Mouse (Mus musculus) CH12.LX (cell line): ENCODE results near the gene Esp6. TPM values are rescaled to one million over a fixed set of nuclear protein-coding genes. Genes with fewer than 3 reads are reported as not detected.

ENCODE experiments used
- DNase-seq: peaks from one replicate; pipeline ENCODE4 v3.0.0-alpha.2; 2013; ENCODE audit errors: extremely low read depth
- H3K27ac ChIP-seq: 2 replicates; pipeline ENCODE4 v1.5.1; 2012; ENCODE audit warnings: low read depth, mild to moderate bottlenecking, control low read depth, moderate library complexity; ENCODE audit not compliant: insufficient read depth
- H3K27me3 ChIP-seq: replicated peaks from 2 replicates; pipeline ENCODE3; 2012; ENCODE audit warnings: inconsistent platforms
- H3K36me3 ChIP-seq, 2 experiments: replicated peaks in 1 of 2; 2 replicates each; pipeline versions ENCODE3 to v1.6.1; 2012; ENCODE audit warnings: inconsistent platforms in 1 of 2, low read length in 1 of 2, mild to moderate bottlenecking in 1 of 2, mixed read lengths in 1 of 2, moderate library complexity in 1 of 2; ENCODE audit not compliant: control insufficient read depth in 1 of 2, insufficient read depth in 1 of 2
- H3K4me1 ChIP-seq, 2 experiments: 2 replicates each; pipeline ENCODE4 v1.6.1; 2012; ENCODE audit warnings: inconsistent platforms in 1 of 2, moderate library complexity in 1 of 2; ENCODE audit not compliant: insufficient read depth in 2 of 2, control insufficient read depth in 1 of 2
- H3K4me2 ChIP-seq: 2 replicates; pipeline ENCODE4 v1.6.1; 2012; ENCODE audit warnings: low read depth, mild to moderate bottlenecking, control low read depth; ENCODE audit not compliant: poor library complexity, insufficient read depth, severe bottlenecking
- H3K4me3 ChIP-seq, 3 experiments: fragments of 150-350 bp in 1 of 3; sonication (generic) in 1 of 3; replicated peaks in 1 of 3; 2 replicates each; pipeline versions ENCODE3 to v1.5.1; 2011 to 2012; ENCODE audit warnings: low read depth in 2 of 3, low read length in 2 of 3, mild to moderate bottlenecking in 2 of 3, moderate library complexity in 2 of 3, control low read depth in 1 of 3, improper control_type of control experiment in 1 of 3, inconsistent platforms in 1 of 3, mixed read lengths in 1 of 3; ENCODE audit not compliant: poor library complexity in 1 of 3
- H3K79me2 ChIP-seq: replicated peaks from 2 replicates; pipeline ENCODE4 v1.6.1; 2012; ENCODE audit warnings: mild to moderate bottlenecking, moderate library complexity; ENCODE audit not compliant: control insufficient read depth, poor library complexity, insufficient read depth, severe bottlenecking; ENCODE audit errors: extremely low read depth
- H3K9ac ChIP-seq: 2 replicates; pipeline ENCODE4 v1.6.1; 2012; ENCODE audit warnings: low read depth, mild to moderate bottlenecking, control low read depth, moderate library complexity; ENCODE audit not compliant: insufficient read depth
- H3K9me3 ChIP-seq: replicated peaks from 2 replicates; pipeline ENCODE3; 2012; ENCODE audit warnings: low read length, inconsistent platforms, mixed read lengths
- CHD1 ChIP-seq: IDR thresholded peaks from 2 replicates; pipeline ENCODE4 v1.6.1; 2012; ENCODE audit warnings: low read depth, low read length, improper control_type of control experiment, inconsistent platforms
- CHD2 ChIP-seq: IDR thresholded peaks from 2 replicates; pipeline ENCODE4 v1.6.1; 2011; ENCODE audit warnings: low read length, improper control_type of control experiment
- ELF1 ChIP-seq: IDR thresholded peaks from 2 replicates; pipeline ENCODE4 v1.6.1; 2014; ENCODE audit warnings: low read depth, mild to moderate bottlenecking, inconsistent platforms, low read length, improper control_type of control experiment
- HCFC1 ChIP-seq: IDR thresholded peaks from 2 replicates; pipeline ENCODE4 v1.6.1; 2012; ENCODE audit warnings: low read depth, mild to moderate bottlenecking, inconsistent platforms, low read length, improper control_type of control experiment
- IRF4 ChIP-seq: IDR thresholded peaks from 2 replicates; pipeline ENCODE4 v1.6.1; 2014; ENCODE audit warnings: low read depth, mild to moderate bottlenecking, inconsistent platforms, low read length, improper control_type of control experiment
- JUND ChIP-seq: conservative IDR thresholded peaks from 2 replicates; pipeline ENCODE4 v1.6.1; 2011; ENCODE audit warnings: low read depth, low read length, improper control_type of control experiment
- KAT2A ChIP-seq: IDR thresholded peaks from 2 replicates; pipeline ENCODE4 v1.6.1; 2012; ENCODE audit warnings: low read length, improper control_type of control experiment, inconsistent platforms; ENCODE audit not compliant: insufficient replicate concordance
- MAZ ChIP-seq: IDR thresholded peaks from 2 replicates; pipeline ENCODE4 v1.6.1; 2012; ENCODE audit warnings: low read depth, mild to moderate bottlenecking, inconsistent platforms, low read length, improper control_type of control experiment, moderate library complexity
- MEF2A ChIP-seq: IDR thresholded peaks from 2 replicates; pipeline ENCODE4 v1.6.1; 2014; ENCODE audit warnings: low read depth, mild to moderate bottlenecking, inconsistent platforms, low read length, improper control_type of control experiment, borderline replicate concordance
- MXI1 ChIP-seq: IDR thresholded peaks from 2 replicates; pipeline ENCODE4 v1.6.1; 2011; ENCODE audit warnings: mild to moderate bottlenecking, low read depth, low read length, improper control_type of control experiment
- MYC ChIP-seq: IDR thresholded peaks from 2 replicates; pipeline ENCODE4 v1.6.1; 2011; ENCODE audit warnings: low read depth, mild to moderate bottlenecking, improper control_type of control experiment, low read length
- POLR2A ChIP-seq: IDR thresholded peaks from 2 replicates; pipeline ENCODE4 v1.6.1; 2011; ENCODE audit warnings: low read depth, mild to moderate bottlenecking, improper control_type of control experiment, low read length
- RAD21 ChIP-seq: IDR thresholded peaks from 2 replicates; pipeline ENCODE4 v1.6.1; 2011; ENCODE audit warnings: low read depth, mild to moderate bottlenecking, low read length, improper control_type of control experiment, moderate library complexity
- SMC3 ChIP-seq: IDR thresholded peaks from 2 replicates; pipeline ENCODE4 v1.6.1; 2011; ENCODE audit warnings: low read depth, low read length, improper control_type of control experiment
- TBP ChIP-seq: conservative IDR thresholded peaks from 2 replicates; pipeline ENCODE4 v1.6.1; 2011; ENCODE audit warnings: low read depth, low read length, improper control_type of control experiment
- USF1 ChIP-seq: IDR thresholded peaks from 2 replicates; pipeline ENCODE4 v1.6.1; 2014; ENCODE audit warnings: low read depth, mild to moderate bottlenecking, inconsistent platforms, low read length, improper control_type of control experiment
- ZKSCAN1 ChIP-seq: IDR thresholded peaks from 2 replicates; pipeline ENCODE4 v1.6.1; 2012; ENCODE audit warnings: low read depth, inconsistent platforms, low read length, improper control_type of control experiment, borderline replicate concordance
- ZMIZ1 ChIP-seq: IDR thresholded peaks from 2 replicates; pipeline ENCODE4 v1.6.1; 2012; ENCODE audit warnings: low read depth, mild to moderate bottlenecking, inconsistent platforms, low read length, improper control_type of control experiment
- dilution Hi-C: fragments of 300-500 bp; cut with MboI; formaldehyde crosslinking; loops from 2 replicates; pipeline ENCODE4 v1.14.3; 2020; ENCODE audit warnings: low sequenced_read_pairs; ENCODE audit not compliant: extremely low pct_unique_long_range_greater_than_20kb, extremely low pct_ligation_motif_present
- in situ Hi-C: fragments of 300-500 bp; cut with MboI; formaldehyde crosslinking; loops from 3 replicates; pipeline ENCODE4 v1.14.3; 2019; ENCODE audit warnings: low sequenced_read_pairs, low pct_ligation_motif_present, low pct_unique_long_range_greater_than_20kb, mixed read lengths
- polyA plus RNA-seq: library from polyadenylated mRNA; unstranded; fragments of >175 nt; gene quantifications from 2 replicates; pipeline ENCODE4 v1.2.1, GENCODE M21; 2012; ENCODE audit warnings: low read depth; ENCODE audit not compliant: insufficient read length
- total RNA-seq, 2 experiments: library from RNA; depleted of rRNA; stranded (reverse); fragments of 300-350 nt in 1 of 2; fragments of >200 nt in 1 of 2; gene quantifications; 2 replicates each; pipeline ENCODE4 v1.2.3; 2012 to 2014

Gene Esp6
- not detected in 2 replicates for total RNA-seq (2012; rRNA removed)
- not detected in 2 replicates for total RNA-seq (2014; rRNA removed)
- not detected in 2 replicates for polyA plus RNA-seq

GRCm38 (mm10) chr17:40561207-40561606 lies at the start of gene Esp6:
TSS of gene Esp6 (plus strand) at chr17:40561507.
- TF ChIP-seq CHD2 (no peak), ZMIZ1 (no peak), MAZ (no peak), MEF2A (no peak), USF1 (no peak), MYC (no peak), HCFC1 (no peak), POLR2A (no peak), CHD1 (no peak)
- Histone ChIP-seq H3K79me2 (no peaks in the 10 kb centered on the region), H3K4me3 (no peak within 1 kb of the TSS), H3K36me3 (no peaks in the 10 kb centered on the region), H3K27ac (no peak within 1 kb of the TSS), H3K9me3 (peaks cover 25% of the 10 kb centered on the region), H3K27me3 (no peaks in the 10 kb centered on the region), H3K4me2 (no peak within 1 kb of the TSS), H3K4me1 (no peaks in the 10 kb centered on the region), H3K9ac (no peak within 1 kb of the TSS)
- in situ Hi-C loops, result no loop called here
- no peak for DNase-seq
- dilution Hi-C loops, result no loop called here

GRCm38 (mm10) chr17:40519818-40520217 lies 41.5 kb upstream of the Esp6 start, which contains the start of gene Esp8:
TSS of gene Esp8 (plus strand) at chr17:40520022.
- DNase-seq, result no peak
- Histone ChIP-seq H3K9me3 (peaks cover 44% of the 10 kb centered on the region), H3K36me3 (no peaks in the 10 kb centered on the region), H3K4me3 (no peak within 1 kb of the TSS), H3K79me2 (no peaks in the 10 kb centered on the region), H3K27me3 (no peaks in the 10 kb centered on the region), H3K4me2 (no peak within 1 kb of the TSS), H3K27ac (no peak within 1 kb of the TSS), H3K9ac (no peak within 1 kb of the TSS), H3K4me1 (no peaks in the 10 kb centered on the region)
- dilution Hi-C loops (no loop called here), in situ Hi-C loops (no loop called here)
- TF ChIP-seq CHD1, result no peak
- TF ChIP-seq ELF1, result no peak

GRCm38 (mm10) chr17:40529813-40530212 lies 31.5 kb upstream of the Esp6 start:
- Histone ChIP-seq H3K9ac (no peak overlapping the region), H3K27ac (no peak overlapping the region), H3K4me2 (no peak overlapping the region), H3K4me1 (no peaks in the 10 kb centered on the region), H3K9me3 (peaks cover 14% of the 10 kb centered on the region), H3K79me2 (no peaks in the 10 kb centered on the region), H3K36me3 (no peaks in the 10 kb centered on the region), H3K27me3 (no peaks in the 10 kb centered on the region), H3K4me3 (no peak overlapping the region)
- in situ Hi-C loops (no loop called here), dilution Hi-C loops (no loop called here)
- no peak for DNase-seq
- TF ChIP-seq MXI1, result no peak
- no peak for TF ChIP-seq MEF2A
- no peak for TF ChIP-seq ZMIZ1
- no peak for TF ChIP-seq SMC3
- TF ChIP-seq IRF4, result no peak
- TF ChIP-seq HCFC1, result no peak
- no peak for TF ChIP-seq TBP
- no peak for TF ChIP-seq ZKSCAN1
- TF ChIP-seq JUND, result no peak
- TF ChIP-seq RAD21, result no peak
- TF ChIP-seq KAT2A, result no peak
